Mouse (Mus musculus): ENCODE data around the gene Ttll5.

DNA sequence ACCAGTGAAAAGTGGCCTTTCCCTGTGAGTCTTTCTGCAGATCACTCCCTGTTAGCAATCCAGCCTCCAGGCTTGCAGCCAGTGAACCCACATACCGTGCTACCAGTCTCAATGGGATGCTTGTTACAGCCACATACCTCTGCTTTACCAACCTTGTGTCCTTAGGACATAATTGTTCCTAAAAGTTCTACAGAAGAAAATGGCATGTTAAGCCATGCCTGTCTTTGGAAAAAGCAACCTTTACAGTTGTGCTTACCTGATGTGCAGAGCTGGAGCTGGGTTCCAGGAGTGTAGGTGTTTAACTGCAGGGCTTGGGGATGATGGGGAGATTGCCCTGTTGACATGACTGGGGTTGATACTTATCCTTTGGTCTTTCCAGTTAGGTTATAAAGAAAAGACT lies 203.3 kb downstream of the Ttll5 start:
- no peak for TF ChIP-seq CTCF (IDR thresholded peaks at IDR 0.05; ENCODE audit: extremely low read depth, insufficient read depth, insufficient read length, insufficient replicate concordance)
- TF ChIP-seq POLR2A (IDR thresholded peaks at IDR 0.05; ENCODE audit: low read depth, low read length), result no peak

Data from spleen, adult 2 months (tissue).